Mouse (Mus musculus) heart, embryonic 12.5 days (tissue): ENCODE measurements around the gene Rgsl1. TPM values are rescaled to one million over a fixed set of nuclear protein-coding genes. Genes with fewer than 3 reads are reported as not detected.
"Not testable (repeated sequence)": the region's sequence is repeated elsewhere in the genome, so short reads cannot be mapped to it uniquely, and the experiment has no call there.

Experiments used
- ATAC-seq: fragments of 200-750 bp; cut with Nextera tagmentation; 2 replicates; pipeline ENCODE4 v1.8.0; 2017; ENCODE audit warnings: moderate TSS enrichment, moderate library complexity; ENCODE audit not compliant: insufficient number of reproducible peaks, low FRiP score
- H3K27ac ChIP-seq: fragments of 300-500 bp; sonication (generic); 2 replicates; pipeline ENCODE4 v1.5.1; 2016; ENCODE audit warnings: mild to moderate bottlenecking, moderate library complexity; ENCODE audit not compliant: poor library complexity, severe bottlenecking
- H3K27me3 ChIP-seq: fragments of 300-500 bp; sonication (generic); replicated peaks from 2 replicates; pipeline ENCODE4 v1.6.1; 2016; ENCODE audit warnings: mild to moderate bottlenecking, moderate library complexity
- H3K36me3 ChIP-seq: fragments of 300-500 bp; sonication (generic); 2 replicates; pipeline ENCODE4 v1.6.1; 2016; ENCODE audit warnings: mild to moderate bottlenecking, moderate library complexity
- H3K4me1 ChIP-seq: fragments of 300-500 bp; sonication (generic); replicated peaks from 2 replicates; pipeline ENCODE4 v1.6.1; 2016; ENCODE audit warnings: mild to moderate bottlenecking
- H3K4me2 ChIP-seq: fragments of 300-500 bp; sonication (generic); 2 replicates; pipeline ENCODE4 v1.6.1; 2016; ENCODE audit warnings: mild to moderate bottlenecking, moderate library complexity
- H3K4me3 ChIP-seq: fragments of 300-500 bp; sonication (generic); 2 replicates; pipeline ENCODE4 v1.5.1; 2016; ENCODE audit warnings: mild to moderate bottlenecking
- H3K9ac ChIP-seq: fragments of 300-500 bp; sonication (generic); 2 replicates; pipeline ENCODE4 v1.6.1; 2016; ENCODE audit warnings: mild to moderate bottlenecking, moderate library complexity
- H3K9me3 ChIP-seq: fragments of 300-500 bp; sonication (generic); replicated peaks from 2 replicates; pipeline ENCODE4 v1.6.1; 2016; ENCODE audit warnings: mild to moderate bottlenecking, moderate library complexity
- WGBS: fragments of 180-500 bp; shearing (Covaris S2); methylation state at CpG from one replicate; pipeline ENCODE4 v1.1.7; 2016; 5-methylcytosine and 5-hydroxymethylcytosine counted together
- polyA plus RNA-seq: library from polyadenylated mRNA; unstranded; fragments of >200 nt; fragmentation: Nextera tagmentation; extraction: Ambion mirVana; gene quantifications from 2 replicates; pipeline ENCODE4 v1.2.1, GENCODE M21; 2016

Gene Rgsl1
- polyA plus RNA-seq, 1 experiment from 2014 or later = not detected

GRCm38 (mm10) chr1:153778205-153778604 lies 65.7 kb downstream of the Rgsl1 start:
- ATAC-seq = no peak
- H3K4me1 ChIP-seq = no peaks in the 10 kb centered on the region
- no peak overlapping the region for H3K4me2 ChIP-seq

GRCm38 (mm10) chr1:153776257-153776656 lies 67.7 kb downstream of the Rgsl1 start:
- WGBS = 88% methylated on average over 7 of the region's 7 CpGs
- Histone ChIP-seq H3K27ac (no peak overlapping the region), H3K4me1 (no peaks in the 10 kb centered on the region), H3K9me3 (no peaks in the 10 kb centered on the region), H3K4me2 (no peak overlapping the region), H3K27me3 (no peaks in the 10 kb centered on the region), H3K9ac (no peak overlapping the region), H3K36me3 (no peaks in the 10 kb centered on the region), H3K4me3 (no peak overlapping the region)
- ATAC-seq = no peak

More at GRCm38 (mm10) chr1:153778205-153778604, 65.7 kb downstream of the Rgsl1 start:
- Histone ChIP-seq H3K9ac (no peak overlapping the region), H3K36me3 (no peaks in the 10 kb centered on the region), H3K27me3 (no peaks in the 10 kb centered on the region), H3K27ac (no peak overlapping the region), H3K4me3 (no peak overlapping the region), H3K9me3 (no peaks in the 10 kb centered on the region)
- 77% methylated on average over 10 of the region's 10 CpGs for WGBS

GRCm38 (mm10) chr1:153775174-153775573 lies 68.8 kb downstream of the Rgsl1 start:
- no peak overlapping the region for H3K4me2 ChIP-seq
- H3K4me3 ChIP-seq = no peak overlapping the region
- no peak for ATAC-seq
- H3K27me3 ChIP-seq = no peaks in the 10 kb centered on the region
- no peaks in the 10 kb centered on the region for H3K9me3 ChIP-seq
- no peaks in the 10 kb centered on the region for H3K4me1 ChIP-seq
- WGBS = 82% methylated on average over 6 of the region's 6 CpGs
- no peak overlapping the region for H3K9ac ChIP-seq
- no peaks in the 10 kb centered on the region for H3K36me3 ChIP-seq
- no peak overlapping the region for H3K27ac ChIP-seq

- Histone ChIP-seq H3K4me2 (no peak overlapping the region), H3K9ac (no peak overlapping the region), H3K4me1 (peaks cover 3% of the 10 kb centered on the region; the same call in 1 of the 2 replicates), H3K9me3 (no peaks in the 10 kb centered on the region), H3K4me3 (no peak overlapping the region), H3K27ac (no peak overlapping the region), H3K36me3 (no peaks in the 10 kb centered on the region), H3K27me3 (no peaks in the 10 kb centered on the region)
- WGBS = 85% methylated on average over 1 of the region's 1 CpGs
- no peak for ATAC-seq
Measured at GRCm38 (mm10) chr1:153770776-153771167, 73.2 kb downstream of the Rgsl1 start.

- Histone ChIP-seq H3K36me3 (no peaks in the 10 kb centered on the region), H3K4me1 (peaks cover 3% of the 10 kb centered on the region; the same call in 1 of the 2 replicates), H3K27ac (no peak overlapping the region), H3K27me3 (no peaks in the 10 kb centered on the region), H3K9me3 (no peaks in the 10 kb centered on the region), H3K4me2 (no peak overlapping the region), H3K4me3 (no peak overlapping the region), H3K9ac (no peak overlapping the region)
- 71% methylated on average over 10 of the region's 10 CpGs for WGBS
- no peak for ATAC-seq
Measured at GRCm38 (mm10) chr1:153769998-153770775, 73.8 kb downstream of the Rgsl1 start.

- not testable (repeated sequence) for H3K9ac ChIP-seq, H3K4me1 ChIP-seq, H3K4me2 ChIP-seq, H3K27ac ChIP-seq, H3K4me3 ChIP-seq, H3K36me3 ChIP-seq, ATAC-seq, H3K9me3 ChIP-seq, H3K27me3 ChIP-seq
- WGBS = 49% methylated on average over 6 of the region's 6 CpGs
Measured at GRCm38 (mm10) chr1:153769571-153769970, 74.4 kb downstream of the Rgsl1 start.

GRCm38 (mm10) chr1:153768465-153768864 lies 75.5 kb downstream of the Rgsl1 start:
- Histone ChIP-seq H3K36me3 (no peaks in the 10 kb centered on the region), H3K9me3 (no peaks in the 10 kb centered on the region), H3K9ac (no peak overlapping the region), H3K4me1 (peaks cover 3% of the 10 kb centered on the region; the same call in 1 of the 2 replicates), H3K4me2 (no peak overlapping the region), H3K27me3 (no peaks in the 10 kb centered on the region), H3K4me3 (no peak overlapping the region), H3K27ac (no peak overlapping the region)
- 86% methylated on average over 5 of the region's 5 CpGs for WGBS
- no peak for ATAC-seq

- Histone ChIP-seq H3K4me3 (no peak overlapping the region), H3K9ac (no peak overlapping the region), H3K9me3 (no peaks in the 10 kb centered on the region), H3K36me3 (no peaks in the 10 kb centered on the region), H3K27ac (no peak overlapping the region), H3K4me2 (no peak overlapping the region), H3K4me1 (peaks cover 3% of the 10 kb centered on the region; the same call in 1 of the 2 replicates), H3K27me3 (no peaks in the 10 kb centered on the region)
- WGBS = 69% methylated on average over 1 of the region's 1 CpGs
- no peak for ATAC-seq
Measured at GRCm38 (mm10) chr1:153767281-153767680, 76.7 kb downstream of the Rgsl1 start.

- Histone ChIP-seq H3K4me1 (peaks cover 3% of the 10 kb centered on the region; the same call in 1 of the 2 replicates), H3K27ac (no peak overlapping the region), H3K4me3 (no peak overlapping the region), H3K4me2 (no peak overlapping the region), H3K9me3 (no peaks in the 10 kb centered on the region), H3K36me3 (0 out of 2 replicates have a peak, but pooled peaks cover 2% of the 10 kb centered on the region), H3K9ac (no peak overlapping the region), H3K27me3 (no peaks in the 10 kb centered on the region)
- ATAC-seq = no peak
- 39% methylated on average over 8 of the region's 8 CpGs for WGBS
Measured at GRCm38 (mm10) chr1:153766298-153766697, 77.6 kb downstream of the Rgsl1 start.

GRCm38 (mm10) chr1:153764136-153764535 lies 79.8 kb downstream of the Rgsl1 start:
- no peak for ATAC-seq
- Histone ChIP-seq H3K4me1 (peaks cover 3% of the 10 kb centered on the region; the same call in 1 of the 2 replicates), H3K9me3 (no peaks in the 10 kb centered on the region), H3K36me3 (peaks cover 9% of the 10 kb centered on the region; the same call in 1 of the 2 replicates), H3K4me3 (no peak overlapping the region), H3K27me3 (no peaks in the 10 kb centered on the region), H3K4me2 (no peak overlapping the region), H3K27ac (no peak overlapping the region), H3K9ac (no peak overlapping the region)
- 84% methylated on average over 11 of the region's 11 CpGs for WGBS

- H3K4me1 ChIP-seq = peaks cover 21% of the 10 kb centered on the region
- H3K4me2 ChIP-seq = no peak overlapping the region; the same call in 1 of the 2 replicates
- H3K27ac ChIP-seq = no peak overlapping the region
- H3K9ac ChIP-seq = no peak overlapping the region
- H3K4me3 ChIP-seq = no peak overlapping the region
- H3K36me3 ChIP-seq = no peaks in the 10 kb centered on the region
- H3K27me3 ChIP-seq = 0 out of 2 replicates have a peak, but pooled peaks cover 3% of the 10 kb centered on the region
- no peaks in the 10 kb centered on the region for H3K9me3 ChIP-seq
- 56% methylated on average over 25 of the region's 25 CpGs for whole genome bisulfite sequencing
- no peak for ATAC-seq
Measured at GRCm38 (mm10) chr1:153753725-153754464, 90.0 kb downstream of the Rgsl1 start.
